ENCODE assay signal across 8 mouse cellular contexts in the genomic region with DNA sequence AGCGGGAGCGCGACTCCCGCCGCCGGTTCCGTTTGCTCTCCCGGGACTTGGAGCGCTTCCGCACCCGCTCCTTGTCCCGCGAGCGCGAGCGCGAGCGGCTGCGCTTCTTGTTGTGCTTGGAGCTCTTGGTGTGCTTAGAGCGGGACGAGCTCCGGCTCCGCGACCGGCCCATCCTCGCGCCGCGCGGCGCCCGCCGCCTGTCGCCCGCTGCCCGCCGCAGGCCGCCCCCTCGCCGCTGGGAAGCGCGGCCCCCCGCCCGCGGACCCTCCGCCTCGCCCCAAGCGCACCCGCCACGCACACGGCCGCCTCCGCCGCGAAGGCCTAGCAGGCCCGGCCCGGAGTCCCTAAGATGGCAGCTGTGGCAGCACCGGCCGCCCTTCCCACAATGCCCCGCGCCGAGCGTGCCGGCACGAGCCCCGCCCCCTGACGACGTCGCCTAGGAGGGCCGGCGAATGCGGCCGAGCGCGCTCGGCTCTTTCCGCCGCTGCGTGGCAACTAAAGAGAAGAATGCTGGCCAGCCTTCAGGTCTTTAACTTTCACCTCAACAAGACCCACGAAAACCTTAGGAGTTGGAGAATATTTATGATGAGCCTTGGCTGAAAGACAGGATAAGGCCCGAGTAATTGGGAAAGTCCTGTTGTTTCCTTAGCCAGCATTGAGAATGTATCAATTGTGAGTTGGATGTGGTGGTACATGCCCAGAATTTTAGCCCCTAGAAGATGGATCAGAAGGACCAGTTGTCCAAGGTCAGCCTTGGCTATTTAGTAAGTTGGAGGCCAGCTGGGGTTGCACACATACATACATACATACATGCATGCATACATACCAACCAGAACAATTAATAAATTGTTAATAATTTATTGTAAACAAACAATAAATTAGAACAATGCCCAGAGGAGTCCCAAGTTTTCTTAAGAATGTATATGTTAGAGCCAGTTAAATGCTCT. TPM values are rescaled to one million over a fixed set of nuclear protein-coding genes. Genes with fewer than 3 reads are reported as not detected.
DNase-seq lines count a peak whose midpoint lies in the region; ATAC-seq and TF ChIP-seq lines count a peak whose summit lies in the region.

A gene (minus strand): TSS at position 376 of the 947 bp plus-strand sequence.

- peak; percentile 83 for ATAC-seq in cerebellum, adult (ENCODE audit: insufficient number of reproducible peaks, low FRiP score, low TSS enrichment)
- ATAC-seq in forebrain, embryonic 14.5 days = peak; percentile 97
- ATAC-seq in neural tube, embryonic 15.5 days (ENCODE audit: low FRiP score) = peak; percentile 96

- TF ChIP-seq POLR2A in ES-Bruce4 (IDR thresholded peaks at IDR 0.05; ENCODE audit: insufficient read depth, low read length) = peak; percentile 21

- peak within 1 kb of the TSS; percentile 70 for H3K4me2 ChIP-seq in forebrain, embryonic 14.5 days (ENCODE audit: low read length)
- H3K4me2 ChIP-seq in neural tube, embryonic 15.5 days = peak within 1 kb of the TSS; percentile 83

- H3K4me1 ChIP-seq in ES-Bruce4 (ENCODE audit: control insufficient read depth, insufficient read depth, low read length) = no peaks in the 10 kb centered on the region
- H3K4me1 ChIP-seq in forebrain, embryonic 14.5 days (ENCODE audit: control insufficient read depth, insufficient read depth, low read length) = peaks cover 32% of the 10 kb centered on the region
- peaks cover 42% of the 10 kb centered on the region for H3K4me1 ChIP-seq in neural tube, embryonic 15.5 days

- intact Hi-C loops in heart, postnatal 14 days (cut with DNase I) = no loop called here

- peaks cover 19% of the 10 kb centered on the region for H3K36me3 ChIP-seq in ES-Bruce4 (ENCODE audit: control insufficient read depth, insufficient read depth, low read length, poor library complexity, severe bottlenecking)
- no peaks in the 10 kb centered on the region for H3K36me3 ChIP-seq in forebrain, embryonic 14.5 days (ENCODE audit: control insufficient read depth, insufficient read depth, low read length)
- H3K36me3 ChIP-seq in neural tube, embryonic 15.5 days = no peaks in the 10 kb centered on the region

- H3K27me3 ChIP-seq in ES-Bruce4 (ENCODE audit: control insufficient read depth, insufficient read depth, low read length, poor library complexity, severe bottlenecking) = no peaks in the 10 kb centered on the region; the same call in 1 of the 2 replicates
- H3K27me3 ChIP-seq in forebrain, embryonic 14.5 days (replicated peaks; ENCODE audit: control insufficient read depth, insufficient read depth, low read length) = no peaks in the 10 kb centered on the region
- H3K27me3 ChIP-seq in neural tube, embryonic 15.5 days (replicated peaks) = no peaks in the 10 kb centered on the region

- peak; percentile 97 for DNase-seq in forebrain, embryonic 14.5 days (ENCODE audit: low spot score)
- DNase-seq in heart, postnatal 14 days = peak; percentile 99
- DNase-seq in layer of hippocampus, adult 11-12 months (ENCODE audit: low spot score) = peak; percentile 97
- DNase-seq in lung, adult 18-20 months = peak; percentile 94 to 96
- peak; percentile 95 for DNase-seq in testis, postnatal 14 days (ENCODE audit: low spot score)

- peak within 1 kb of the TSS; percentile 99 for H3K9ac ChIP-seq in ES-Bruce4 (ENCODE audit: low read depth, poor library complexity, severe bottlenecking)
- peak within 1 kb of the TSS; percentile 99 for H3K9ac ChIP-seq in forebrain, embryonic 14.5 days (ENCODE audit: low read length)
- H3K9ac ChIP-seq in neural tube, embryonic 15.5 days (replicated peaks) = peak within 1 kb of the TSS; percentile 100

- no peaks in the 10 kb centered on the region for H3K9me3 ChIP-seq in ES-Bruce4 (replicated peaks; ENCODE audit: control insufficient read depth, insufficient read depth, low read length, poor library complexity, severe bottlenecking)
- H3K9me3 ChIP-seq in forebrain, embryonic 14.5 days (replicated peaks; ENCODE audit: control insufficient read depth, low read length) = no peaks in the 10 kb centered on the region
- H3K9me3 ChIP-seq in neural tube, embryonic 15.5 days (replicated peaks) = no peaks in the 10 kb centered on the region

- under 1% methylated on average over 74 of the region's 81 CpGs for WGBS in forebrain, embryonic 14.5 days
- under 1% methylated on average over 61 of the region's 81 CpGs for WGBS in neural tube, embryonic 15.5 days

- peak within 1 kb of the TSS; percentile 69 for H3K27ac ChIP-seq in ES-Bruce4 (ENCODE audit: insufficient read depth, low read length)
- peak within 1 kb of the TSS; percentile 98 for H3K27ac ChIP-seq in forebrain, embryonic 14.5 days (ENCODE audit: low read depth, low read length)
- H3K27ac ChIP-seq in neural tube, embryonic 15.5 days (replicated peaks) = peak within 1 kb of the TSS; percentile 98

- H3K4me3 ChIP-seq in ES-Bruce4 (ENCODE audit: low read depth, low read length) = peak within 1 kb of the TSS; percentile 68
- H3K4me3 ChIP-seq in forebrain, embryonic 14.5 days (ENCODE audit: low read depth, low read length) = peak within 1 kb of the TSS; percentile 83
- H3K4me3 ChIP-seq in neural tube, embryonic 15.5 days (replicated peaks) = peak within 1 kb of the TSS; percentile 91

- no peak for TF ChIP-seq CTCF in ES-Bruce4 (IDR thresholded peaks at IDR 0.05; ENCODE audit: low read depth, low read length)

- TF ChIP-seq EP300 in ES-Bruce4 (IDR thresholded peaks at IDR 0.05; ENCODE audit: insufficient read depth, low read depth, low read length) = no peak

RNA-seq across cellular contexts. Expression of the gene that starts here (rescaled TPM):
- 164 and 189 TPM in 2 replicates for polyA plus RNA-seq in ES-Bruce4 (2011; ENCODE audit: insufficient read depth, insufficient read length, low read depth, missing spikeins)
- 114 and 135 TPM in 2 replicates for polyA plus RNA-seq in forebrain, embryonic 14.5 days (2014; fragmentation: Nextera tagmentation; extraction: Ambion mirVana)
- 10 to 100 TPM; 35.6 to 39.7 TPM for total RNA-seq in heart, postnatal 14 days (2021)
- polyA plus RNA-seq in neural tube, embryonic 15.5 days (2015; fragmentation: Nextera tagmentation; extraction: Ambion mirVana) = 148 and 164 TPM in 2 replicates

Comparison
In these comparisons a context has a peak if more than half of its experiments do, and no peak if none do; other contexts are left out.
1. Peak in every context shown above with its lines: DNase-seq, ATAC-seq, H3K4me3 ChIP-seq and H3K27ac ChIP-seq.